Mouse (Mus musculus) testis, adult 2 months (tissue): ENCODE measurements at regions not wholly inside any gene's neighbourhood (a gene's known extent, or its start where the extent isn't known, plus 50 kb on each side); places are given as distances from the start of the nearest gene placed in this dataset.
"Not testable (repeated sequence)": the region's sequence is repeated elsewhere in the genome, so short reads cannot be mapped to it uniquely, and the experiment has no call there.

Experiments
- H3K27ac ChIP-seq: fragments of 200-500 bp; 2 replicates; pipeline ENCODE4 v1.5.1; 2012; ENCODE audit warnings: low read depth, low read length; ENCODE audit not compliant: control insufficient read depth, insufficient read depth
- H3K27me3 ChIP-seq: fragments of 200-500 bp; 2 replicates; pipeline ENCODE4 v1.6.1; 2012; ENCODE audit warnings: mild to moderate bottlenecking, low read length, moderate library complexity; ENCODE audit not compliant: control insufficient read depth, insufficient read depth
- H3K36me3 ChIP-seq: fragments of 200-500 bp; 2 replicates; pipeline ENCODE4 v1.6.1; 2012; ENCODE audit warnings: mild to moderate bottlenecking, low read length; ENCODE audit not compliant: control insufficient read depth, insufficient read depth
- H3K4me1 ChIP-seq: fragments of 200-500 bp; 2 replicates; pipeline ENCODE4 v1.6.1; 2012; ENCODE audit warnings: low read length; ENCODE audit not compliant: control insufficient read depth, insufficient read depth
- H3K4me3 ChIP-seq: fragments of 200-500 bp; 2 replicates; pipeline ENCODE4 v1.5.1; 2012; ENCODE audit warnings: low read depth, mild to moderate bottlenecking, low read length, moderate library complexity, mixed read lengths; ENCODE audit not compliant: control insufficient read depth
- CTCF ChIP-seq: fragments of 200-500 bp; IDR thresholded peaks from 2 replicates; pipeline ENCODE4 v1.5.1; 2012; ENCODE audit warnings: low read depth, mild to moderate bottlenecking, inconsistent platforms, low read length, moderate library complexity; ENCODE audit not compliant: control insufficient read depth, insufficient read depth, insufficient replicate concordance
- POLR2A ChIP-seq: fragments of 200-500 bp; IDR thresholded peaks from 2 replicates; pipeline ENCODE4 v1.6.1; 2012; ENCODE audit warnings: low read depth, mild to moderate bottlenecking, inconsistent platforms, low read length, moderate library complexity; ENCODE audit not compliant: control insufficient read depth

GRCm38 (mm10) chr1:83832946-83833345 lies 424.9 kb upstream of the Sphkap start:
- Histone ChIP-seq H3K4me1 (no peaks in the 10 kb centered on the region), H3K27ac (no peak overlapping the region), H3K4me3 (no peak overlapping the region), H3K27me3 (no peaks in the 10 kb centered on the region), H3K36me3 (no peaks in the 10 kb centered on the region)
- TF ChIP-seq POLR2A (no peak), CTCF (no peak)

- TF ChIP-seq CTCF = no peak
- no peak for TF ChIP-seq POLR2A
- no peak overlapping the region for H3K27ac ChIP-seq
- H3K4me1 ChIP-seq = no peaks in the 10 kb centered on the region
- no peak overlapping the region for H3K4me3 ChIP-seq
- H3K36me3 ChIP-seq = no peaks in the 10 kb centered on the region
- H3K27me3 ChIP-seq = no peaks in the 10 kb centered on the region
Measured at GRCm38 (mm10) chr1:83831900-83832535, 424.0 kb upstream of the Sphkap start.

DNA sequence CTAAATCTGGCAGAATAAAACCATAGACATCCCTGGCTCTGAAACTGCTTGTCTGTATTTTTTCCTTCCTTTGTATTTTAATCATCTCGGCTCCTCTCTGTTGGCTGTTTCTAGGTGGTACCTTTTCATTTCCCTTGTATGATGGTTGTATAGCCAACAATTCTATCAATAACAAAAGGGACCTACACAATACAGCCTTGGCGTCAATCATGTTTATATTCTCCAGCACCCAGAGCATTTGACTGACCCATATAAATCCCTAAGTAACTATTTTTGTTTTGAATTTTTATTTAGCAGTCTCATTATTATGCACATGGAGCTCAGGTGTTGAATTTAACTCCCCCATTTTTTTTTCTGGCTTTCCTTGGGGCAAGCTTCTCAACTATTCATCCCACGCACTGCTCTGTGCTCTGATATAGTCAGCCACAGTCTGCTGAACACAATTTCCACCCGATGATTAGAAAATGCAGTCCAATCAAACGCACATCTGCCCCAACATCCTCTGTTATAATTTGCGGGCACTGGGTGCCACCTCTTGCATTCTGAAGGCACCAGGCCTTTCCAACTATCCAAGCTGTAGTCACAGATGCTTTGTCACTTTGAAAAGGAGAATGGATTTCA lies 422.1 kb upstream of the Sphkap start:
- Histone ChIP-seq H3K4me3 (no peak overlapping the region), H3K27ac (no peak overlapping the region), H3K27me3 (no peaks in the 10 kb centered on the region), H3K36me3 (no peaks in the 10 kb centered on the region), H3K4me1 (no peaks in the 10 kb centered on the region)
- no peak for TF ChIP-seq CTCF

DNA sequence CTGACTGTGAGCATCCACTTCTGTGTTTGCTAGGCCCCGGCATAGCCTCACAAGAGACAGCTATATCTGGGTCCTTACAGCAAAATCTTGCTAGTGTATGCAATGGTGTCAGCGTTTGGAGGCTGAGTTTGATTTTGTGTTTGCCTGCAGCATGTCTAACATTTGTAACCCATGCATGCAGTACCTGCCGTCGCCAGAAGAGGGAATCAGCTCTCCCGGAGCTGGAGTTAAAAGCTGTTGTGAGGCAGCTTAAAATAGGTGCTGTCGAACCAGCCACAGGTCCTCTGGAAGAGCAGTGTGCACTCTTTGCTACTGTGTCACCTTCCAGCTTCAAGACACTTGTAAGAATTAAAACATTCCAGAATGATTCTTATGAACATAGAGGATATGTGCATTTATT lies 403.2 kb upstream of the Sphkap start:
- not testable (repeated sequence) for H3K4me1 ChIP-seq, H3K27me3 ChIP-seq, H3K27ac ChIP-seq, H3K36me3 ChIP-seq, H3K4me3 ChIP-seq
- TF ChIP-seq CTCF = peak; percentile 46; the same call in 1 of the 2 replicates

DNA sequence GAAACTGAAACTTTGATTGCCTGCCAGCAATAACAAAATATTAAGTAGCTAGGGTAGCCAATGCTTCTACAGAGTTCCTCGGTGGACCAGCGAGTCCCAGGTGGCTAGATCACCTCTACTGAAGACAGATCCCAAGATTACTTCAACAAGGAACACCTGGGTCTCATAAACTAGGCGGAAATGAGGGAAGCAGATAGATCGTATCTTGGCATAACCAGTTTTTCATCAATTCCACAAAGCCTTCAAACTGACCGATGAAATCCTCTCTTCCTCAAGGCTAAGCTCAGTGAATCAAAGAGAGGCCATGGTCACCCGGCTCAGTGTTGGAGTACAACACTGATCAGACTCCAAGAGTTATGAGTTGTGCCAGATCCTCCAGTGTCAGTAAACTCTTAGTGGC lies 400.4 kb upstream of the Sphkap start:
- Histone ChIP-seq H3K27me3 (no peaks in the 10 kb centered on the region), H3K4me1 (no peaks in the 10 kb centered on the region), H3K36me3 (no peaks in the 10 kb centered on the region), H3K27ac (no peak overlapping the region), H3K4me3 (no peak overlapping the region)
- TF ChIP-seq CTCF (no peak), POLR2A (no peak)

GRCm38 (mm10) chr1:83803345-83804041 lies 395.5 kb upstream of the Sphkap start:
- H3K36me3 ChIP-seq = no peaks in the 10 kb centered on the region
- H3K27ac ChIP-seq = no peak overlapping the region
- TF ChIP-seq CTCF (no peak), POLR2A (no peak)
- no peak overlapping the region for H3K4me3 ChIP-seq
- H3K4me1 ChIP-seq = no peaks in the 10 kb centered on the region
- H3K27me3 ChIP-seq = no peaks in the 10 kb centered on the region

- Histone ChIP-seq H3K4me1 (no peaks in the 10 kb centered on the region), H3K27me3 (no peaks in the 10 kb centered on the region), H3K36me3 (no peaks in the 10 kb centered on the region), H3K4me3 (no peak overlapping the region), H3K27ac (no peak overlapping the region)
- TF ChIP-seq POLR2A (no peak), CTCF (no peak)
Measured at GRCm38 (mm10) chr1:83801759-83802158, 393.8 kb upstream of the Sphkap start.
